Mouse (Mus musculus) liver, adult 10 weeks (tissue): Measurements from ENCODE around the gene Car14. TPM values are rescaled to one million over a fixed set of nuclear protein-coding genes. Genes with fewer than 3 reads are reported as not detected.

ENCODE experiments used
- polyA plus RNA-seq: library from polyadenylated mRNA; stranded (reverse); fragments of 350-450 nt; fragmentation: Illumina TruSeq; extraction: RNeasy Lipid Tissue Mini Kit (QIAGEN cat#74804); gene quantifications from one replicate; pipeline ENCODE4 v1.2.3, GENCODE M21; 2014; ENCODE audit warnings: low read depth, low replicate concordance

Gene Car14
- 51.9 TPM for polyA plus RNA-seq

DNA sequence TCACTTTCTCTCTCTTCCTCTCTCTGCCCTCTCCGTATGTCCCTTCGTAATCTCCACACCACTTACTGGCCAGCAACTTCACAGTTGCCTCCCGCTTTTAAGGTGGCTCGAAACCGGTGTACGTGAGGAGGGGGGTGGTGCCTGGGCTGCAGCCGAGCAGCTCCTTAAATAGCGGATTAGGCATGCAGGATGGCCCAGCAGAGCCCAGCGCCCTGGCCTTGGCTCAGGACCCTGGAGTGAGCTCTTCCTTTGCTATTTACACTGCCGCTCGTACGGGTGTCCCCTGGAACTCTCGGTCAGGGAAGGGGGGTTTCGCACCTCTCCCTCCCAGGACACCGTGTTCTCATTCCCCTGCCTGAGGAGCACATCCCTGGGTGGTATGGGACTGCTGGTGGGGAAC, at the start of gene Car14:
Car14 (minus strand) TSS at position 124 of the 400 bp plus-strand sequence.

DNA sequence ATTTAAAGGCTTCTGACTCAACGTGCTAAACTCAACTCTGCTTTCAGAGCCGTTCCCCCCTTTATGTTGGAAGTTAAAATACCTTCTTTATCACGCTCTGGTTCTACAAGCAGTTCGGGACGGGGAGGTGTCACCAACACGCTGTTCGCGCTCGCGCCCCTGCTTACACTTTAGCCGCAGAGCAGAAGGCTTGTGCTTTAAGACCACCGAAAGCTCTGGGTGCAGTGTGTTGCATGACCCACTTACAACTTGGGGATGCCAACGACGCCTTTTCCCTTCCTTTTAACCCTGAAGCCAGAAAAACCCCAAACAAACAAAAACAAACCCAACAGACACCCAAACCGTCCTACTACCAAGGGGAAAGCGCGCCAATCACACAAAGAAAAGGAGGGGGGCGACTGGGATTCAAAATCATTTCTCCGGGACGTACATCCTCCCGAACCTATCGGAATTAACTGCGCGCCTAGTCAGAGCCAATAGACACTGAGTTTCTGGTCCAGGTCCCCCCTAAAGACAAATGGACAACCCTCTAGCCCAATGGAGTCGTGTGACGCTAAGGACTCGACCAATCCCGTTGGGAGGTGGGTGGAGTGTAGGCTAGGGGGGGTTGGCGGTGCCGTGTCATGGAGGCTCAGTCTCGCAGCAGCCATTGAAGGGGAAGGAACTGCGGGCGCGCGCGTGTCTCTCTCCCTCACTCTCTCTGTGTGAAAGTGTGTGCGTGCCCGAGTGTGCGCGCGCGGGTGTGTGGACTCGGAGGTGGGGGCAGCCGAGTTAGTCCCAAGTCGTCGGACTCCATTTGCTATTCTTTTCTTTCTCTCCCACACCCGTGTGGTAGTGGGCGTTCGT, 24.4 kb upstream of the Car14 start, which contains the start of gene Anp32e:
Anp32e (plus strand) TSS at position 589 of the 846 bp plus-strand sequence.

DNA sequence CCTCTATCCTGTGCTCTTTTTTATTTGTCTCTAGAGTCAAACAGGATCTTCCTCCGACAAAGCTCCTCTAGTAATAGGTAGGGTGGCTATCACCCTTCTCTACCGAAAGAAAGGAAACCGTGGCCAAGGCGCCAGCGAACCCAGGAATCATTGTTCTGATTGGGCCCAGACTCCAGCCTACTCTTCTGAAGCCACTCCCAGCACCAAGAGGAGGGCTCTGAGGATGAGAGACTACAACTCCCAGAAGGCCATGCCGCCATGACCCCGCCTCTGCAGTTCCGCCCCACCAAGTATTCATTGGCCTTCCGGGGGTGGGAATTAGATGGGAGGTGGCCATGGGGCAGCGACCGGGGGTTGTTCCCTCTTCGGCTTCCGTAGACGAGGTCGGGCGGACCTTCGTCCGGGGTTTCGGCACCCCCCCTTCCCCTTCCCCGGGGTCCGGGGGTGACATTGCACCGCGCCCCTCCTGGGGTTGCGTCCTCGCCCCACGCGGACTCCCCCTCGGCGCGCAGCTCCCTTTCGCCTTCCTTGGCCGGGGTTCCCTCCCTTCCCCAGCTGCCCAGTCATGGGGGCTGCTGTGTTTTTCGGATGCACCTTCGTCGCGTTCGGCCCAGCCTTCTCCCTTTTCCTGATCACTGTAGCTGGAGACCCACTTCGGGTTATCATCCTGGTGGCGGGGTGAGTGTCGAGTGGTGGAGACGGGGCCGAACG, 10.7 kb downstream of the Car14 start, which contains the start of gene Aph1a:
Aph1a (plus strand) TSS at position 364 of the 711 bp plus-strand sequence.

DNA sequence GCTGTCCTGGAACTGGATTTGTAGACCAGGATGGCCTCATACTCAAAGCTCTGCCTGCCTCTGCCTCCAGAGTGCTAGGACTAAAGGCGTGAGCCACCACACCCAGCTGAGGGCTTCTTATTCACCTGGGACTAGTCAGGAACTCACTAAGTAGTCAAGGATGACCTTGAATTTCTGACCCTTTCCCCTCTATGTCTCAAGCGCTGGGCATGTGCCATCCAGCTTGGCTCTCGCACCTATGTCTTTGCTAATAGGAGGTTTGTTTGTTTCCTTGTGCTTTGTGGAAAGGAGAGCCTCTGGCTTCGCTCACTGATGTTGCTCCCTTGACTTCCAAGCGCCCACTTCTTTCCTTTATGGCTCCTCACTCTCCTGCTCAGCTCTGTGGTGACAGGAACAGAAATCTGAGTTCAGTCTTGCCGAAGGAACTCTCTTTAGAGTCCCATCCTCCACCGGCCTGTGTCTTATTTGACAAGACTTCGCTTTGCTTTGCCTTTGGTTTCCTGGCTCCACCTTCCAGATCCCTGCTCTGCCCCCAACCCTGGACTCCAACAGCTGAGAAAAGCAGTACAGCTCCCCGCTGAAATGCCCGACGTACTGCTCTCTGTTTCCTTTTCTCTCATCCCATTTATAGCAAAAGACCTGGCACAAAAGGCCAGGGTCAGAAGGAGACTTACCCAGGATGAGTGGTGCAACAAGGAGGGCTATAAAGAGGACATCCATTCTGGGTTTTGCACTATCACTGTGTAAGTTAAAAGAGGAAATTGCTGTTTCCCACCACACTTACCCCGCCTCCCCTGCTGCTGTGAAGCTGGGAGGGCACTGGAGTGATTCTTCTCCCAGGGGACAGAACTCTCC, 13.1 kb downstream of the Car14 start, which contains the start of gene BC028528:
BC028528 (minus strand) TSS at position 795 of the 855 bp plus-strand sequence.

DNA sequence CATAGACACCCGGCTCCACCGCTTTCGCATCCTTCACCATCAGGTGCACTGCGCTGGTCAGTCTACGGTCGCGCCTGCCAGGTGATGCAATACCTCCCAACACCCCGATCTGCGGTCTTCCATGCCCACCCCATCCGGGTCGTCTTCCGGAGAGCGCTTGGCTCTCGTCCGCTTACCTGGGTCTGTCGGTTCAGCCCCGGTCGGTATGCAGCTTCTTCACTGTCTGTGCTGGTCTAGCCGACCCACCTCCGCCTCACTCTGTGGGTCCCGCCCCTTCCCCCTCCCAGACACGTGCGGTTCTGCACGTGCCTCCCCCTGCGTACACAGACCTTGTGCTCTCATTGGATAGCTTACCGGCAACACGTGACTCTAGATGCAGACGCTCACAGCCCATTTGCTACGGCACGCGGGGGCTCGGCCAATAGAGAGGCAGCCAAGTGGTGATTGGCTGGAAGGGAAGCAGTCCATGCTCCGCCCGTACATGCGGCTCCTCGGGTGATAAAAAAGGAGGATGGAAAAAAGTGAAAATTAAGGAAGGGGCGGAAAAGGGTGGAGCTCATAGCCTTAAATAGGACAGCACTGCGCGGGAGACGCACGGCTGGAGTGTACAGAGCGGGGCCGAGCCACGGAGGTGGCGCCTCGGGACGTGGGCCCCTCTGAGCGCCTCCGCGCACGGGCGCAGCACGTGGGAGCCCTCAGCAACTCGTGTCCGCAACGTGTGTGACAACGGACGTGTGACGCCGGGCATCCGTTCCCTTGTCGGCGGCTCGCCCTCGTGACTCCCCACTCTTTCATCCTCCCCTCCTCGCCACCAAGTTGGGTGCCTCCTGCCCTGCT, 22.3 kb downstream of the Car14 start, which contains the start of gene Ciart:
Ciart (minus strand) TSS at position 273 of the 837 bp plus-strand sequence.

DNA sequence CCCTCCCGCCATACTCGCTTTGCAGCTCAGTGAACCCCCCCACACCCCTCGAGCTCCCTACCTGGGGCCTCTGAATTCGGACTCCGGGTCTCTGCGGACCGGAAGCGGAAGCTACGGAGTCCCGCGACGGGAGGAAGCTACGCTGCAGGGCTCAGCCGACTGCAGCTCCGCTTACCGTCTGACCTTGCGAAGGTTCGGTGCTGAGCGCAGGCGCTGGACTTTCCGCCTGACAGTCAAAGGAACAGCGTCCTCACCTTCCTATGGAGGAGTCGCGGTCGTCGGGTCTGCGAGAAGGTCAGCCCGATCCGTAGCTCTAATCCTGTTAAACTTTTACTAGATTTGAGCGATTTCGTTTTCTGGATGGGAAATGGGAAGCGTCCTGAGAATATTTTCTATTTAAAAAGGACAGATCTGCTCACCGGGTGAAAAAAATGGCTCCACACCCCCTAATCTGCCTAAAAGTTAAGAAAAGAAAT, 33.1 kb downstream of the Car14 start, which contains the start of gene Mrps21:
Mrps21 (minus strand) TSS at position 128 of the 476 bp plus-strand sequence.

DNA sequence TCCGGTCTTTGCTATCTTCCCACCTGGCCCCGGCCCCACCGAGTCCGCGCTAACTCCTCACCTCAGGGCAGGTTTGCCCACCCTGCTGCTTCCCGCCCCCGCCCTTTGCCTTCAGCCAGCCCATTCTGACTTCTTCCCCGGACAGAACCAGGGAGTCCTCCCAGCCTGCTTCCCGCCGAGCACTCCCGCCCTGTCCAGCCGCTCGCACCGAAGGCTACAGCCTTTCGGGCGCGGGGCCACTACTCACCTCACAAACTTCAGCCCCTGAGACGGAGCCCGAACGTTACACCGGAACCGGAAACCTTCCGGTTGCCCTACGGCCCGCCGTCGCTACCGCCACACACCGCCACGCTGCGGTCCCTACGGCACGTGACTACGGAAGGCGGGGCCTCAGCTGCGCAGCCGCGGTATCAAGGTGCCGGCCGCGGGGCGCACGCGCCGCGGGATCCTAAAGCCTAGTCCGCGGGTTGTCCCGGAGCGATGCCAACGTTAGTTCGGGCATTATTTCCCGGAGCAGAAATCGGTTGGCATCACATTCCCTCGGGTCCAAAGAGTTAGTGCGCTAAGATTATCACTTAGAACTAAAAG, 48.9 kb downstream of the Car14 start, which contains the start of gene Prpf3:
Prpf3 (minus strand) TSS at position 384 of the 588 bp plus-strand sequence.

Other genes with a start within 250 kb of the Car14 start
- 113 TPM for gene Mcl1, start 245.9 kb downstream of the Car14 start, polyA plus RNA-seq
- 0.50 TPM for gene Adamtsl4, start 216.8 kb downstream of the Car14 start, polyA plus RNA-seq
- 18.8 TPM for gene Ecm1, start 165.1 kb downstream of the Car14 start, polyA plus RNA-seq
- gene Tars2, start 144.5 kb downstream of the Car14 start, polyA plus RNA-seq: 10.8 TPM
- gene Rprd2, start 85.8 kb downstream of the Car14 start, polyA plus RNA-seq: 14.6 TPM
- 12.8 TPM for gene Prpf3, start 48.8 kb downstream of the Car14 start, polyA plus RNA-seq
- 20.9 TPM for gene Mrps21, start 33.2 kb downstream of the Car14 start, polyA plus RNA-seq
- gene Ciart, start 22.4 kb downstream of the Car14 start, polyA plus RNA-seq: 0.77 TPM
- 7.9 TPM for gene BC028528, start 12.7 kb downstream of the Car14 start, polyA plus RNA-seq
- gene Aph1a, start 10.7 kb downstream of the Car14 start, polyA plus RNA-seq: 26.1 TPM
- gene Anp32e, start 24.6 kb upstream of the Car14 start, polyA plus RNA-seq: 28.9 TPM
- 1.3 TPM for gene Plekho1, start 91.3 kb upstream of the Car14 start, polyA plus RNA-seq
- 18.5 TPM for gene Vps45, start 153.8 kb upstream of the Car14 start, polyA plus RNA-seq
- gene Otud7b, start 199.8 kb upstream of the Car14 start, polyA plus RNA-seq: 9.9 TPM